Mouse (Mus musculus) embryonic facial prominence, embryonic 11.5 days (tissue): ENCODE data around the gene Dusp1. TPM values are rescaled to one million over a fixed set of nuclear protein-coding genes. Genes with fewer than 3 reads are reported as not detected.

ENCODE experiments used
- ATAC-seq: fragments of 200-750 bp; cut with Nextera tagmentation; replicated peaks from 2 replicates; pipeline ENCODE4 v1.8.0; 2017; ENCODE audit warnings: low read depth; ENCODE audit not compliant: insufficient number of reproducible peaks, low FRiP score, low TSS enrichment
- DNase-seq: peaks from one replicate; pipeline ENCODE4 v3.0.0-alpha.2; 2015; ENCODE audit warnings: low spot score
- H3K27ac ChIP-seq: fragments of 300-500 bp; sonication (generic); replicated peaks from 2 replicates; pipeline ENCODE4 v1.5.1; 2014; ENCODE audit warnings: mild to moderate bottlenecking, low read depth, low read length, control low read depth
- H3K27me3 ChIP-seq: fragments of 300-500 bp; sonication (generic); 2 replicates; pipeline ENCODE4 v1.6.1; 2014; ENCODE audit warnings: mild to moderate bottlenecking, low read length, moderate library complexity, mixed read lengths; ENCODE audit not compliant: control insufficient read depth, insufficient read depth
- H3K36me3 ChIP-seq: fragments of 300-500 bp; sonication (generic); replicated peaks from 2 replicates; pipeline ENCODE4 v1.6.1; 2014; ENCODE audit warnings: low read depth, mild to moderate bottlenecking, low read length, moderate library complexity, mixed read lengths; ENCODE audit not compliant: control insufficient read depth, insufficient read depth
- H3K4me1 ChIP-seq: fragments of 300-500 bp; sonication (generic); 2 replicates; pipeline ENCODE4 v1.6.1; 2014; ENCODE audit warnings: low read length, mixed read lengths; ENCODE audit not compliant: control insufficient read depth, insufficient read depth
- H3K4me2 ChIP-seq: fragments of 300-500 bp; sonication (generic); 2 replicates; pipeline ENCODE4 v1.6.1; 2014; ENCODE audit warnings: low read depth, mild to moderate bottlenecking, control low read depth, low read length, moderate library complexity
- H3K4me3 ChIP-seq: fragments of 300-500 bp; sonication (generic); 2 replicates; pipeline ENCODE4 v1.5.1; 2014; ENCODE audit warnings: low read depth, low read length, control low read depth
- H3K9ac ChIP-seq: fragments of 300-500 bp; sonication (generic); replicated peaks from 2 replicates; pipeline ENCODE4 v1.6.1; 2014; ENCODE audit warnings: mild to moderate bottlenecking, control low read depth, low read length
- H3K9me3 ChIP-seq: fragments of 300-500 bp; sonication (generic); replicated peaks from 2 replicates; pipeline ENCODE4 v1.6.1; 2016; ENCODE audit warnings: mild to moderate bottlenecking, low read length, inconsistent platforms, mixed read lengths; ENCODE audit not compliant: control insufficient read depth
- WGBS: fragments of 180-500 bp; shearing (Covaris S2); extraction: QIAGEN DNeasy Blood & Tissue Kit; methylation state at CpG from one replicate; pipeline ENCODE4 v1.1.7; 2014; 5-methylcytosine and 5-hydroxymethylcytosine counted together
- polyA plus RNA-seq: library from polyadenylated mRNA; unstranded; fragments of >200 nt; fragmentation: Nextera tagmentation; extraction: Ambion mirVana; gene quantifications from 2 replicates; pipeline ENCODE4 v1.2.1, GENCODE M21; 2014

The Dusp1 gene
- polyA plus RNA-seq, 1 experiment from 2014 or later: 25.4 TPM

- Histone ChIP-seq H3K27ac (no peak overlapping the region), H3K27me3 (no peaks in the 10 kb centered on the region), H3K36me3 (no peaks in the 10 kb centered on the region), H3K9ac (no peak overlapping the region), H3K4me1 (no peaks in the 10 kb centered on the region), H3K4me2 (no peak overlapping the region), H3K9me3 (no peaks in the 10 kb centered on the region), H3K4me3 (no peak overlapping the region)
- WGBS: 83% methylated on average over 12 of the region's 12 CpGs
- DNase-seq (no peak), ATAC-seq (no peak)
Observed at GRCm38 (mm10) chr17:26602371-26602885, 40.5 kb upstream of the Dusp1 start.

DNA sequence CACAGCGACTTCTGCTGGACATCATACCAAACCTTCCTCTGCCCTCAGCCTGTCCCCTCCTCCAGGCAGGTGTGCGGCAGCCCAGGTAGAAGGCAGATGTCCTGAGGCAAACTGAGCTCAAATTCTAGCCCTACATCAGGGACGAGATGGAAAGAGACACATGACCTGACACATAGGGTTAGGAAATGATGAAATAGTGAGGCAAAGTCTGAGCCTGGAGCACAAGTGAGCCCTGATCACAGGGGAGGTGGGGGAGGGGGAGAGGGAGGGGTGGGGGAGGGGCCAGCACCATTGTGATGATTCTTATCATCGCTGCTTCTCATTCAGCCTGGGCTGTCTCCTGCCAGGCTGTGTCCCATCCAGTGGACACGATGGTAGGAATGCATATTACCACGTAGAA lies 40.0 kb upstream of the Dusp1 start:
- Histone ChIP-seq H3K4me2 (no peak overlapping the region), H3K27me3 (no peaks in the 10 kb centered on the region), H3K27ac (no peak overlapping the region), H3K9ac (no peak overlapping the region), H3K4me1 (no peaks in the 10 kb centered on the region), H3K9me3 (no peaks in the 10 kb centered on the region), H3K4me3 (no peak overlapping the region), H3K36me3 (no peaks in the 10 kb centered on the region)
- WGBS: 58% methylated on average over 6 of the region's 6 CpGs
- no peak for ATAC-seq
- no peak for DNase-seq

DNA sequence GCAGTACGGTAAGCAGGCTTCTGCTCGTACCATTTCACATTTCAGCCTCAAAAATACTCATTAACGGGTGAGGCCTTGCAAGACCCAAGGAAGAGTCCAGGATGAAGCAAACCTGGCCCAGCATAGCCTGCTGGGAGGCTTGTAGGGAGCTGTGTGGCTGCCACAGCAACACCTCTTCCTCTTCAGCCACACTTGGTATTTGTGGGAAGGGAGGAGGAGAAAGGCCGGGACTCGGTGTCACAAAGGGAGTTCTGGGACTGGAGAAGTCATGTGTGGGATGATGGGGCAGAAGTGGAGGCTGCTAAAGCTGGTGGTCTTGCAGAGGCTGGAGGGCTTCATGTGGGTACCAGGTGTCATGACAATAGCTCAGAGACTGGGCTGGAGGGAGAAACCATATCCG lies 39.6 kb upstream of the Dusp1 start:
- ATAC-seq (no peak), DNase-seq (no peak)
- Histone ChIP-seq H3K27me3 (no peaks in the 10 kb centered on the region), H3K27ac (no peak overlapping the region), H3K4me1 (no peaks in the 10 kb centered on the region), H3K36me3 (no peaks in the 10 kb centered on the region), H3K4me3 (no peak overlapping the region), H3K4me2 (no peak overlapping the region), H3K9ac (no peak overlapping the region), H3K9me3 (no peaks in the 10 kb centered on the region)
- WGBS: 74% methylated on average over 6 of the region's 6 CpGs

DNA sequence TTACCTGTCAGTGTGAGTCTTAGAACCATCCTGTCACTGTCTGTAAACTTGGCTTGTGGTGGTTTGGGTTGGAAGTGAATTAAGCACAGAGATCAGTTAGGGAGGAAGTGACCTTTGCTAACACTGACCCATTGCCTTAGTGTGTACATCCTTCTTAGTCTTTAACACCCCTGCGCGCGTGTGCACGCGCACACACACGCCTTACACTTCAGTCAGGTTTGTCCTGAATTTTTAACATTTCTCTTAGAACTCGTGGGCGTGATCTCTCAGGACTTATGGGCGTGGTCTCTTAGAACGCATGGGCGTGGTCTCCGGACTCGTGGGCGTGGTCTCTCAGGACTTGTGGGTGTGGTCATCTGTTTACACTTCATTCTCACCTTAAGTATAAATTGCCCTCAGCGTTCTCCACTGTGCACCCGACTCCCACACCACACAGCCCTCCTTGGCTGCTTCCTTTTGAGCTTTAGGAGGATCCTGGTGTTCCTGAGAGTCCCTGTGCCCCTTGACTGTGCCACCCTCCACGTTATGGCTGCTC lies 39.1 kb upstream of the Dusp1 start:
- 70% methylated on average over 17 of the region's 17 CpGs for WGBS
- no peak for ATAC-seq
- Histone ChIP-seq H3K4me2 (no peak overlapping the region), H3K9ac (no peak overlapping the region), H3K4me1 (no peaks in the 10 kb centered on the region), H3K27me3 (no peaks in the 10 kb centered on the region), H3K27ac (no peak overlapping the region), H3K9me3 (no peaks in the 10 kb centered on the region), H3K36me3 (no peaks in the 10 kb centered on the region), H3K4me3 (no peak overlapping the region)
- DNase-seq: peak; percentile 33

DNA sequence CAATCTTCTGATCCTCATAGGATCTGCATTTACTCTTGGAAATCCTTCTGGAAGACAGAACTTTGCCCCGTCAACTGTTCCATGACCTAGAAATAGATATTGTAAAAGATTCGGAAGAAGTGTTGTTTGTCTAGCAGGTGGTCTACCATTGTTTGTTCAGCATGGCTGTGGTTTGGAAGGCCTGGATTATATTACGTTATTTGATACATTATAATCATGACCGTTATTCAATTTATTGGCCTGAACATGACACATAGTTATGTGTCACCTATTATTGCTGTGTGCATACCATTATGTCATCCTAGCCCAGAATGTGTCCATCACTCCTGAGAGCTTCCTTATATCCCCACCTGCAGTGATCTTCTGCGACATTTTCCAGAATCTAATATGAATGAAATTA lies 36.9 kb upstream of the Dusp1 start:
- no peak for ATAC-seq
- WGBS: 87% methylated on average over 5 of the region's 5 CpGs
- DNase-seq: no peak
- Histone ChIP-seq H3K4me3 (no peak overlapping the region), H3K27me3 (no peaks in the 10 kb centered on the region), H3K4me1 (no peaks in the 10 kb centered on the region), H3K36me3 (no peaks in the 10 kb centered on the region), H3K27ac (no peak overlapping the region), H3K9ac (no peak overlapping the region), H3K9me3 (no peaks in the 10 kb centered on the region), H3K4me2 (no peak overlapping the region)

DNA sequence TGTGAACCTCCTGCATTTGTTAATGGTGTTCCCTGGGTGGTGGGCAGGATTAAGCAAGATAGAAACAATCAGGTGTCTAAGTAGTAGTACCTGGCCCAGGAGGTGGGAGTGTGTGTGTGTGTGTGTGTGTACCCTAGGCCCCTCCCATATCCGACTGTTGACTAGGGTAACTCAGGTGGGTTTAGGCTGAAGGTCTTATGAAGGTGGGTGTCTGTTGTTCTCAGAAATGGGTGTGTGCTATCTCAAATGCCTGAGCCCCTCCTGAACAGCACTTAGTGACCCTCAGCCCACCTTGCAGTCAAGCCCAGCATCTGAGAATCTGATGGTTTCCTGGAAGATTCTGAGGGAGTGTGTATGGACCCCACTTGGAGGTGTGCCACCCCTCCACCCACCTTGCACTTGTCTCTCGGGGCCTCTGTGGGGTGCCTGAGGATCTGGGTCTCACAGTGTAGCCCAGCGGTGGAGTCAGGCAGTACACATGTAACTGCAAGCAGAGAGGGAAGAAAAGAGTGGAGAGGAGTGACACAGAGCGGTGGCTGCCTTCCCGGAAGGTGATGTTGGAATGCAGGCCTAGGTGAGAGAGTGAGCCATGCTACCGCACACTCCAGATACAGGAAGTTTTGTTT lies 35.0 kb upstream of the Dusp1 start:
- 85% methylated on average over 6 of the region's 6 CpGs for WGBS
- Histone ChIP-seq H3K27me3 (no peaks in the 10 kb centered on the region), H3K27ac (no peak overlapping the region), H3K4me2 (no peak overlapping the region), H3K4me1 (no peaks in the 10 kb centered on the region), H3K4me3 (no peak overlapping the region), H3K9ac (no peak overlapping the region; the same call in 1 of the 2 replicates), H3K36me3 (no peaks in the 10 kb centered on the region), H3K9me3 (no peaks in the 10 kb centered on the region)
- no peak; the same call in 1 of the 2 replicates for ATAC-seq
- DNase-seq: no peak

DNA sequence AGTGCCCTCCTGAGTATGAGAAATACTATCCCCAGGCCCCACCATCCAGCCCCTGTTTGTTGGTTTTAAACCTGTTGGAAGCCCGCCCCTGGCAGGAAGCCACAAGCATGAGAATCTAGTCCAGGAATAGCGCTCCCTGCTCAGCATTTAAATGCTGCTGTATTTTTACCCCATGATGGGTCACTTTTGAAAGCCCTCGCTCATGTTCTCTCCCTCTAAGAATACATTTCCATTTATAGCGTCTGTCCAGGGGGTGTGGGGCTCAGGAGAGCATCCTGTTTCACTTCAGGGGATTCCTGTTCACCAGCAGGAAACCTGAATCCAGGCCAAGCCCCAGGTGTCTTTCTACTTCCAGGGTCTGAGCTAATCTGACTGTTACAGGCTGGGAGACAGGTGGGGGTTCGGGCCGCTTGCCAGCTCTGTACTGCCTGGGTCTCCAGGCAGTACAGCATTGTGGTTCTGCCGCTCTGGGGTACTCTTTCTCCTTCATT lies 34.3 kb upstream of the Dusp1 start:
- Histone ChIP-seq H3K9me3 (no peaks in the 10 kb centered on the region), H3K4me1 (no peaks in the 10 kb centered on the region), H3K4me2 (no peak overlapping the region), H3K27ac (0 out of 2 replicates have a peak overlapping the region, but pooled peaks have one; percentile 13), H3K4me3 (no peak overlapping the region), H3K36me3 (no peaks in the 10 kb centered on the region; the same call in 1 of the 2 replicates), H3K9ac (peak overlapping the region; percentile 22; the same call in 1 of the 2 replicates), H3K27me3 (no peaks in the 10 kb centered on the region)
- WGBS: 54% methylated on average over 7 of the region's 7 CpGs
- no peak for DNase-seq
- ATAC-seq: no peak

GRCm38 (mm10) chr17:26595448-26596167 lies 33.7 kb upstream of the Dusp1 start:
- Histone ChIP-seq H3K27ac (0 out of 2 replicates have a peak overlapping the region, but pooled peaks have one; percentile 13), H3K9me3 (no peaks in the 10 kb centered on the region), H3K4me3 (no peak overlapping the region), H3K9ac (no peak overlapping the region), H3K4me2 (no peak overlapping the region), H3K27me3 (no peaks in the 10 kb centered on the region), H3K36me3 (no peaks in the 10 kb centered on the region; the same call in 1 of the 2 replicates), H3K4me1 (no peaks in the 10 kb centered on the region)
- no peak for DNase-seq
- 59% methylated on average over 7 of the region's 7 CpGs for WGBS
- ATAC-seq: no peak
